Mouse (Mus musculus): ENCODE measurements around the gene Sh3bp5.

Gene Sh3bp5

DNA sequence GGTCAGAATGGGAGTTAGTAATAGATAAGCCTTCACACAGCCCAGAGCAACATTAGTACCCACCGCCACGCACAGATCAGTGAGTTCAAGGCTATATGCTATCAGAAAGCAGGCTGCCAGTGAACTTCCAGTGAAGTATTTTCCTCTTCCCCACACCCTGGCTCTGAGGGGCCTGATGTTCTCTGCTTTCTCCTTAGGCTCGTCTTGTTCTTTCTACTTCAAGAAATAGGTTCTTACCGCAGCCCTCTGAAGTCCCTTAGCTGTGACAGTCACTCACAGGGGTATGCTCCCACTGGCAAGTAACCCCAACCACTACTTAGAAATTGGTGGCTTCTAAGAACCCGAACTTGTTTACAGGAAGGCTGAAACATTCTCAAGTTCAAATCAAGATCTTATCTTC lies 2.8 kb downstream of the Sh3bp5 start:
- no peak for DNase-seq (ENCODE audit: low spot score in 2 of 2)

DNA sequence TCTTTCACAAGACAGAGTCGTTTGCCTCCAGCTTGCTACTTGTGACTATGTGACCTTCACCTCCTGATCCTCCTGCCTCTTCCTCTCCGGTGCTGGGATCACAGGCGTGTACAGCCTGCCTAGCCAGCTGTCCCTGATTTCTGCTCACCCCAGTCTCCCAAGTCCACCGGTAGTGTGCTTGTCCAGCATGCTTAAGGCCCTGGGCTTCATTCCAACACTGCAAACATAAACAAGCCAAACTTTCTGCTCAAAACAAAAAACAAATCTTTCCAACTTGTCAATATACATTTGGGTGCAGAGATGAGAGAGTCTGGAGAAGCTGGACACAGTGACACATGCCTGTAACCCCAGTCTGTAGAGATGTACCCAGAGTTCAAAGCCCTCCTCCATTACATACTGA lies 3.5 kb downstream of the Sh3bp5 start:
- no peak for DNase-seq (ENCODE audit: low spot score in 2 of 2)

DNA sequence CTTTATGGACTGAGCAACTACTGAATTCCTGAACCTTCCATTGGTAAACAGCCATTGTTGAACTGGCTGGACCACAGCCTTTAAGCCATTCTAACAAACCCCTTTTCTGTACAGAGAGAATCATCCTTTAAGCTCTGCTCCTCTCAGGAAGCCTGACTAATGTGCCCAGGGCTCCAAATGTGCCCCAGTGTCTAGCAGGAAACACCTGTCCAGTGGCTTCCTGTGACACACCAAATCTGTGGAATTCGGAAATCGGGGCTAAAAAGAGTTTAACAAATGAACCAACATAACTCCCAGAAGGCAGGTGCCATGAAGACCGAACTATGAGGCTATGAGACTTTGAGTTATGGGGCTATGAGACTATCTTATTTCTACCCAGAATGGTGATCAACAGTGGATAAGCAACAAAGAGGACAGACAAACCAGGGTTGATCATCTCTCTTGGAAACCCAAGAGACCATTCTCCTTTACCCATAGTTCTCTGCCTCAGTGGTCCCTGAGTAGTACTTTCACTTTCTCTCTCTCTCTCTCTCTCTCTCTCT lies 4.0 kb downstream of the Sh3bp5 start:
- no peak for DNase-seq (ENCODE audit: low spot score in 2 of 2)

DNA sequence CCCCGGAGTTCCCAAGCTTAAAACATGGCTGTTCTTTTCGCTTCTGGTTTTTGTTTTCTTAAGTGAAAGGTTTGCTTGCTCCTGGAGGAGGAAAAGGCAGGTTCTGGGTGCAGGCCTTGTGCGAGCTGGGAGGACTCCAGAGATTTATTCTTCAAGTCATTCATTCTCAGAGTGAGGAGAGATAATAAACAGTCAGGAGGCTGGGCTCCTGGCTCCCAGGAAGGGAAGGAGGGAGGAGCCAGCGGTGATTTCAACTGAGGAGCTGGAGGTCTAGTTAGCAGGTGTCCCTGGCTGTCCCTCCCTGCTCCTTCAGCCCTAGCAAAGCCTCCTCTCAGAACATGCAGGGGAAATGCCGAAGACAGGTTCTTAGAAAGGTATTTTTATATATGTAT lies 6.9 kb downstream of the Sh3bp5 start:
- no peak for DNase-seq (ENCODE audit: low spot score in 2 of 2)

DNA sequence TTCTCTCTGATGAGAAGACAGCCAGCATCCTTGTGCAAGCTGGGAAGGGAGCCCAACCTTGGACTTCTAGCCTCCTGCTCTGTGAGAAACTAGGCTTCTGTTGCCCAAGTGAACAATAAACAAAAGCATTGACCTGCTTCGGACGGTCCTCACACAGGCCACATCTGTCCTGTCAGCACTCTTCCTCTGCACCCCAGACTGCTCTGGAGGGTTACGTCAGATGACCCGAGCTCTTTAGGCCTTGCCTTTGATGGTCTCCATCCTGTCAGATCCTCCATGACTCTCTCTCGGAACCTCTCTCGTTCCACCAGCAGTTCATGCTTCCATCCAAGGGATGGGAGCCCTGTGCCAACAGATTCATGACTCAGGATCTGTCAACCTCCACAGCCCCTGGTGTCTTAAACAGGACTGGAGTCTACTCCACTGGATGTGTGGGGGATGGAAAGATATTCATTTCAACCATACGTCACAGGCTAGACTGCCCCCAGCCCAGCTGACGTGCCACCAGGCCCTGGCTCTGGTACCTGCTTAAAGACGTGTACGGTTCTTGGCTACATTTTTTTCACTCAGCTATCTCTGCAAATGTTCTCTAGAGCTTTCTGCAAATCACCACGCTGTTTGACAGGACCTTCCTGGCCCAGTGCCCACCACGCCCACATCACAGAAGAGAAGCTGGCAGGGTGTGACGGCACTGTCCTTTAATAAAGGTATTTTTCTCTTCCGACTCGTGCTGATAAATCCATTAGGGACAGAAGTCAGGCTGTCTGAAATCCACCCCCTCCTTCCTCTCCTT lies 7.5 kb downstream of the Sh3bp5 start:
- DNase-seq (ENCODE audit: low spot score in 2 of 2): no peak

DNA sequence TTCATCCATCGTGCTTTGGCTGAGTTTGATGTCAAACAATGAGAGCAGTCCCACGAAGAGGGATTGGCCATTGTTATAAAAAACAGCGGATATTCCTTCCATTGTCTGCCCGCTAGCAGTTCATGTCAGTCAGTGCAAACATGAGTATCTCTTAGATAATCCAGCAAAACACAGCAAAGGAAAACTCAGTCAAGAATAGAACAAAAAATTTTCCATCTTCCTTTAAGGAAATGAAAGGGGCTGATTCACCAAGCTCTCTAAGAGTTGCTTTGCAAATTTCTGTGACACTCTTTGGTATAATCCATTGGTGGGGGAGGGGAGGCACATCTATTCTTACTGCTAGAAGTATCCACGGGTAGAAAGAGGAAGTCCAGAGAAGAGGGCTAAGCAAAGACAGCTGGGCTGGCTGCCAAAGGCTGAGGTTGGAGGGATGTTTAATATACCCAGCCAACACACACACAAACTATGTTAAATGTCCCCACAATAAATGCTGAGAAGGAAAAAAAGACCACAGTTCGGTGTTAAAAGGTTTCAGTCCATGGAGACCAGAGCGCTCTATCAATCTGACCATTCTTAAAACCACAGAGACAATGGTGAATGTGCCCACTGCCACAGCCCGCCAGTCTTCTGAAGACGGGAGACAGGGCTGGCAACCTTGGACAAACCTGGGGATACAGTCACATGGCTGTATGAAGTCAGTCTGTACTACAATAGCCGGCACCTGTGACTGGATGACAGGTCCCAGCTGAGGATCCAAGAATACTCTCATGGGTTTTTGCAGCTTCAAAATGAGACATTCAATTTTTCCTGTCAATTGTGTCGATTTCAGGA lies 12.7 kb downstream of the Sh3bp5 start:
- no peak for DNase-seq (ENCODE audit: low spot score in 2 of 2)

DNA sequence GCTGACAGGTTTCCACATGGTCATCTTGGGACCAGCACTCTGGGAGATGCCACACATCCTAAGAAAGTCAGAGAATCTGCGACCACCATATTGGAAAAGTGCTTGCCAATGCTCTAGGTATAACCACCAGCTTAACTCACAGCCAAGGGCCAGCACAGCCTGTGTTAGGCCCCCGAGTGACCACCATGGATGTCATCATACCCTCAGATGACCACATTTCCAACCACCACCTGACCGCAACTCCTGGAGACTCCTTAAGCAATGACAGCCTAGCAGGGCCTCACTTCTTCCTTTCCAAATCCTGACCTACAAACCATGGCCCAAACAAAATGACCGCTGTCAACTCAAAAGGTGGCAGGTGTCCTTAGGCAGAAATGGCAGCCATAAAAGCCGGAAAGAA lies 13.5 kb downstream of the Sh3bp5 start:
- no peak for DNase-seq (ENCODE audit: low spot score in 2 of 2)

DNA sequence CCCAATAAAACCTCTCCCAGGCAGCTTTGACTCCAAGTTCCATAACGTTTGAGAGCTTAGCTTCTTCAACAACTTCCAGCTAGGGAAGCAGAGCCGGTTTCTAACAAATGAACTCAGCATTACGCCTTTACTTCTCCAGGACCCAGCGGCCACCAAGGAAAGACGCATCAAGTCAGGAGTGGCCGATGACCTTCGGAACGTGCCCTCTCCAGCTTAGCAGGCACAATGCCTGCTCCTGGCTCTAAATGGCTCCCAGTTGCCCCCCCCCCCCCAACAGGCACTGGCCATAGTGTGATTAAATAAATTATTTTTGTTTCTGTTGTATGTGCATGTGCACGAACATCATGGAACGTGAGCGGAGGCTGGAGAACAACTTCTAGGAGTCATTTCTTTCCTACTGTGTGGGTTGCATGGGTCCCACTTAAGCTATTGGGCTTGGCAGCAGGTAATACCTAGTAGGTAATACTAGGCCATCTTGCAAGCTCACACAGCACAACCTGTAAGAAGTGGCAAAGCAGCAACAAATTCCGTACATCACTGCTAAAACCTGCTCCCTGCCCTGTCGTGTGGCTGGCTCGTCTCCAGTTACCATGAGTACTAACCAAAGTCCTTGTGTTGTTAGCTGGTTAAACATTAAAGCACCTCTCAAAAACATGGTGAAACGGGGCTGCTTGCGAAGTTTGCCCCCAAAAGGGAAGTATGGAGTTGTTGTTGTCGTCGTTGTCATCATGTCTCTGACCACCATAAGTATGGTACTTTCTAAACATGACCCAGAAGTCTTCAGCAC lies 14.2 kb downstream of the Sh3bp5 start:
- DNase-seq (ENCODE audit: low spot score in 2 of 2): no peak

DNA sequence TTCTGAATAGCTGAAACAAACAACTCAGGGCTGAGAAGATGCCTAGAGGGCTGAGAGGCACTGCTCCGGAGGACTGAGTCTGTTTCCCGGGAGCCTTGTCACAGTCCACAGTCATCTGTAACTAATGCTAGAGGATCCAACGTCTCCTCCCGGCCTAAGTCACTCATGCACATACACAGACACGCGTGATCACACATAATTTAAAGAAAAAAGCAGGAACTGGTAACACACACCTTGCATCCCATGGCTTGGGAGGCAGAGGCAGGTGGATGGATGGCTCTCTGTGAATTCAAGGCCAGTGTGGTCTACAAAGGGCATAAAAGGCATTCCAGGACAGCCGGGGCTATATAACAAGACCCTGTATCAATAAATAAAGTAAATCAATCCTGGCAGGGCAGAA lies 14.9 kb downstream of the Sh3bp5 start:
- DNase-seq (ENCODE audit: low spot score in 2 of 2): no peak

DNA sequence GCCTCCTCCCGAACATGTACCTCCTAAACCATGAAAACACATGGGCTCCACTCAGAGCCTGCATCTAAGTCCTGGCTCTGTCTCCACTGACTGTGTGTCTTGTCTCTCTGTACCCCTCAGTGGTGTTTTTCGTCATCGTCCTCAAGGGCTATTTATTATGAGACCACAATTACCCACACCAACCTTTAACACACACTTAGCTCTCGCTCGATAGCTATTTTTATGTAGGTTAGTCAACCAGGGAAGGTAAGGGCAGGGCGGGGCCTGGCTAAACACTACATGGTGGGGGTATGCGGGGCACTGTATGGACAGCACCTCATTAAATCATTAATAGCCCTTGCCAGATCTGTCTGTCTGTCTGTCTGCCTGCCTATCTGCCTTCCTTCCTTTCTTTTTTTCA lies 15.3 kb downstream of the Sh3bp5 start:
- no peak for DNase-seq (ENCODE audit: low spot score in 2 of 2)

DNA sequence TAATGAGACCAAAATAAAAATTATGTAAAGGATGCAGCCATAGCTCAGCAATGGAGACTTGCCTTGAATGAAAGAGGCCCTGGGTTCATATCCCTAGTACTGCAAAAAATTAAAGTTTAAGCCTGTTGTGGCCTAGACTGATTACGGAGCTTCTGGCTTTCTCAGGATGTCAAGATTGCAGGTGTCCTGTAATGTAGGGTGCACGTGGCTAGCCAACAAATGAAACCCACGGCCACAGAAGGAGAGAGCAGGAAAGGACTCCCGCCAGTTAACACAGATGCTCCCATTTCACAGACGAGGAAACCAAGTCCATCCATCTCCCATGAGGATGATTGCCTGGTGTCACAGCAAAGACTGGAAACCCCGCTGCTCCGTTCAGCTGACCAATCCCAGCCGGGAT lies 15.7 kb downstream of the Sh3bp5 start:
- DNase-seq (ENCODE audit: low spot score in 2 of 2): no peak

DNA sequence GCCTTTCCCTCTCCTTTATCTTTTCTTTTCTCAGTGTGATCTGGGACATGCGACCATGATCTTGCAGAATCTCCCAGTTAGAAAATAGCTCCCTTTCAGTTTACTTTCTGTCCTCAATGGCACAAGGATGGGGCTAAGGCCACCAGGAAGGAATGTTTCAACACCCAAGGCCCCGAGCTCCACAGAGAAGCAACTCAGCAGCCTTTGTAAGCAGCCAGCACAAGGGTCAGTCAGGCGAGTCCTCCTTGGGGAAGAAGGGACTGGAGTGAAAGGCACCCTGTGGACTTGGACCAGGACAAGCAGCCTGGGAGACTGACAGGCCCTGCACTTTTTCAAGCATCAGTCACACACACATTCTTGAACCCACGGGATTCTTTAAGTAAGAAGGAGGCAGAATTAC lies 16.6 kb downstream of the Sh3bp5 start:
- DNase-seq (ENCODE audit: low spot score in 2 of 2): no peak

DNA sequence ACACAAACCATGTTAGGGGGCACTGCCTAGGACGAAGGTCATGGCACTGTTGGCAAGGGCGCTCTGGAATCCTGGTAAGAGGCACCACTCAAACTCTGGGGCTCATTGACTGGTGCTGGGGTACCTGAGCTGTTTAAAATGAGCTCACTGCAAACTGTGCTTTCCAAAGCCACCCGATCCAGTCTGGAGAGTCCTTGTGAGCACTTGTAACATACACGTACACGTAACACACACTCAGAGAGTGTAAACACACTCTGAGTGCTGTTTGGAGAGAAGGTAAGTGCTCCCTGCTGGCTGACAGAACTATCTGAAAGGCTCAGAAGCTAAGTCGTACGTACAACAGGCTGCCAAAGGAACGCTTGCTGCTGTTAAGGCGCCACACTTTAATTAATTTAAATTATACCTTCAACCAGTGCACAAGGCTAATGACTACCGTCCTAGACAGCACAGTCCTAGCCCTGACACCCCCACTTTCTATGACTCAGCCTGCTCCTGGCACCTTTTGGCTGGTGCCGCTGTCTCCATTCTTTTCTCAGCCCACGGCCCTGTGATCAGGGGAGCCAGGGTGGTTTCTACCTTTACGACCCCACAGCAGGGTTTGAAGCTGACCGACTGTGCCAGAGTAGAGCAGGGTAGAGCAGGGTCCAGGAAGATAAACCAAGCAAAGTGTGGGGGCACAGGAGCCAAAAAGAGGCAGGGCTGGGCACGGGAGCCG lies 18.9 kb downstream of the Sh3bp5 start:
- no peak for DNase-seq (ENCODE audit: low spot score in 2 of 2)

DNA sequence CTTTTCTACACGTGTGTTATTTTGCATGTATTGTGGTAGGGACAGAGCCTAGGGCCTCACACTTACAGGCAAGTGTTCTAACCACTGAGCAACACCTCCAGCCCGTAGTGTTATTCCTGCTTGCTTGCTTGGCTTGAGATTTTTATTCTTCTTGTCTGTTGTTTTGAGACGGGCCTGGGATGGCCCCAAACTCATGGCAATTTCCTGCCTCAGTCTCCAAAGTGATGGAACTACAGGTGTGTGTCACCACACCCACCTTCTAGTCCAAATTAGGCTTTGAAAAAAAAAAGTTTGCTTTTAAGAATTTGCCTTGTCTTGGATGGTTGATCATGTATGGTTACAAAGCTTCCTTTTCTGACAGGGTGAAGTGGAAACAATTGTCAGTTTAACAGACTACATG lies 19.5 kb downstream of the Sh3bp5 start:
- DNase-seq (ENCODE audit: low spot score in 2 of 2): no peak

DNA sequence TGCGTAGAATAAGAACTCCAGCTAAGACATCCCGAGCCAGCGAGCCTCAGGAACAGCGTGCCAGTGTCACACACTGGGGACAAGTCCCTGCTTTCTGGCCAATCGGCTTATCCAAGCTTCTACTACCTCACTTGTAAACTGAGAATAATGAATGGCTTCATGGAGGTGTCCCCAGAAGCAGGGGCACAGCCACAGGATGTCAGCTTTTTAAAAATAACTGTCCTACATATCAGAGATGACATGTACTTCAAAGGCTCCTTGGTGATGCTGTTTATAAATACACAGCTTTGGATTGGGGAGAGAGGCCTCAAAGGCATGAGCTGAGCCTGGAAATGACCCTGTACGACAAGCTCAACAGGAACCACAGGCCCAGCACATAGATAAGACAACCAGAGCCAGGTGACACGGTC lies 20.9 kb downstream of the Sh3bp5 start:
- no peak for DNase-seq (ENCODE audit: low spot score in 2 of 2)

DNA sequence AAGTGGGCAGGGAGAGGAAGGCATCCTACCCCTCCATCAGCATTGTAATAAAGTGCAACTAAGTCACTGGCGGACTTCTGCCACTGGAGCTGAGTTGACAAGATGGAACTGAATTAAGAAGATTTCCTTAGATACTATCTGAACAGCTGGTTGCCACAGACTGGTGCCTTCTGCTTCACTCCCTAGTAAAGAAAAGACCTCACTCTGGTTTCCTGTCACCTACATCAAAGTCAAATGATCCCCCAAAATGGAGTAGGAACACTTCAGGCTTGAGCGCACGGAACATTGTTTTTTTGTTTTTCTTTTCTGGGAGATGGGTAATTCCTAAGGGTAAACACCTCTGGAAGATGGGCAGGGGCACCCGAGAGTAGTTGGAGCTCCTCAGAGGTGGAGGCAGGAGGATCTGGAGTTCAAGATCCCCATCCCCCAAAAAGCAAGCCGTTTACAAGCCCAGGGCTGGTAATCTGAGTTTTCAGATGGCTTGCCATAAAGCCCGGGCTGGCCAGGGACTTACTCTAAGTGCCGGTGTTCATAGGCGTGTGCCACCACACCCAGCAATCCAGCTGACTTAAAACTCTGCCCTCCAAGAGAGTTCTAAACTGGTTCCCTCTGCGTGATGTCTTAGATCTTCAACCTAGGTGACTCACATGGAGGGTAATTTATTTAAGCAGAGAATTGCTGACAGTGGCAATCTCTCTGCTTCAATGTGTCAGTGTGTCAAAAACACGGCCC lies 21.5 kb downstream of the Sh3bp5 start:
- DNase-seq (ENCODE audit: low spot score in 2 of 2): no peak

DNA sequence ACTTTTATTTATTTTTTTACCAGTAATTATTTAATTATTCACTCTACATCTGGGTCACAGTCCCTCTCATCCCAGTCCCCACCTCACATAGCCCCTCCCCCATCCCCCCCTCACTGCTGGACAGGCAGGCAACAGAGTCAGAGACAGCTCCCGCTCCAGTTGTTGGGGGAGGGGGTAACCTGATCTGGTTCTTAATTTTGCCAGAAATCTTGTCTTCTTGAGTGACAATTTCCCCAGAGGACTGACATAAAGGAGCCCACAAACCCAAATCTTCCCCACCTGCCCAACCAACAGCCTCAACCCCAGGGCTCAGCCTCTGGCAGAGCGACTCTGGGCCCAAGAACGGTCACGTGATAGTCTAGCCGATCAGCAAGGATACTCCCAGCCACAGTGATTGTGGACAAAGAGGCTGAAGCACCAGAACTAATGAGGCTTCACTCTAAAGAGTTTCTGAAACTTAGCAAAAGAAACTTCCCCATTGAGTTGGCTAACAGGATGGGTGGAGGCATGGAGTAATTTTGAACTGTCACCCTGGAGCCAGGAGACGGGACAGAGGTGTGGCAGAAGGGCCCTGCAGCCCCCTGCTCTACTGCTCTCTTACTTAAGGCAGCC lies 22.3 kb downstream of the Sh3bp5 start:
- no peak for DNase-seq (ENCODE audit: low spot score in 2 of 2)

DNA sequence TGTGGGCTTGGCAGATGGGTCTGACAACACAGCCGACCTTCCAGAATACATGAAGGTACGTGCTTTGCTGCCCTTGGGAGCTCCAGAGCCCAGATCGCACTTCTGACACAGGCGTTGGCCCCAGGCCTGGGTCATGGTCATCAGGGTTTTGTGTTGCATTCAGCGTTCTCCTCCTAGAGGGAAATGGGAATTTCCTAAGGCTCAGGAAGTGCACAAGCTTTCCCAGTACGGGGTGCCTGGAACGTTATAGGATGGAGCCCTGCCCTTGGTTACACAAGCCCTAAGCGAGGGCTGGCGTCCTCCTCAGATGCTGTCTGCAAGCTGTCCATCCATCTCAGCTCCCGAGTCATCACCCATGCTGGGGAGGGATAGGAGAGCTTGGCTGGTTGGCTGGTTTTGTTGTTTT lies 23.2 kb downstream of the Sh3bp5 start:
- DNase-seq (ENCODE audit: low spot score in 2 of 2): no peak

DNA sequence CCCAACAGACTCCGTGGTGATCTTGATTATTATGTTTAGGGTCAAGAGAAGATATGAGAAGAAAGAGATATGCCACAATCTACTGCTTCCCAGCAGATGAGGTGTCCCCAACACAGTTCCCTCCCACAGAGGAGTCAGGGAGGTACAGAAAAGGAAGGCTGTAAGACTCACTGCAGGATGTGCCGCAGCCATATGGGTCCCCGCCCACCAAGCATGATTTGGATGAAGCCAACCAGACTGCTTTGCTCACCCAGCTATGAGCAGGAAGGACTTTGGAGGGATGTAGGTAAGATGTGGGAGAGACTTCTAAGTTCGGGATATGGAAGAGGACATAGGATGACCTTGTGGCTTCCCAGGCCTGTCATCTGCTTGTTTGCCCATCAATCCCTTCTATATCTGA lies 25.1 kb downstream of the Sh3bp5 start:
- DNase-seq (ENCODE audit: low spot score in 2 of 2): no peak

DNA sequence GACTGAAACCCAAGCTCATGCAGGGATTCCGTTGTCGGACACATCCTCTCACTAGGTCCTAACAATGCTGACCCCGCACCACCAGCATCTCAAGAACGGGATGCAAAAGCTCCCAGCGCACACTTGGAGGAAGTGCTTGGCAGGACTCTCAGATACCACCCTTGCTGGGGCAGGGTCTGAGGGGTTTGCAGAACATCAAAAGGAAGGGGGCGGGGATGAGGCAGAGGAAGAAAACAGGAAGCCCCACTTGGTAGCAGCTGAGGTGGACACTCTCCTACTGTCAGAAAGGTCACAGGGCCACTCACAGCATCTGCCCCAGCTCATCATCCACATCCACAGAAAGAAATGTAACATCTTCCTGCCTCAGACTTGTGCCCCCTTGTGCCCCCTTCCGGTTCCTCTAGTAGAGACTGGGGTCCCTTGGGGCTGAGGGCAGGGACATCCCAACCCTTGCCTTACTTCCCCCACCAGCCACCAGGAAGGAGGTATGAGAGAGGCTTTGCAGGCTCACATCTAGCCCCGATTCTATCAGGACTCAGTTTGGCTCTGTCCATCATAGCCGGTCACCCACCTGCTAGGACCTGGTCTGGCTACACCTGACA lies 25.7 kb downstream of the Sh3bp5 start:
- no peak for DNase-seq (ENCODE audit: low spot score in 2 of 2)
